Mouse (Mus musculus) c-Kit-positive CD71-positive TER-119-positive erythroid progenitor cells, embryonic 14.5 days (primary cell): ENCODE data around the gene Scarf1.
A peak's percentile ranks its signal among the peaks of the same experiment; 100 is the strongest.

Experiments
- DNase-seq: peaks from one replicate; pipeline ENCODE4 v3.0.0-alpha.2; 2013; ENCODE audit warnings: low spot score

Gene Scarf1

DNA sequence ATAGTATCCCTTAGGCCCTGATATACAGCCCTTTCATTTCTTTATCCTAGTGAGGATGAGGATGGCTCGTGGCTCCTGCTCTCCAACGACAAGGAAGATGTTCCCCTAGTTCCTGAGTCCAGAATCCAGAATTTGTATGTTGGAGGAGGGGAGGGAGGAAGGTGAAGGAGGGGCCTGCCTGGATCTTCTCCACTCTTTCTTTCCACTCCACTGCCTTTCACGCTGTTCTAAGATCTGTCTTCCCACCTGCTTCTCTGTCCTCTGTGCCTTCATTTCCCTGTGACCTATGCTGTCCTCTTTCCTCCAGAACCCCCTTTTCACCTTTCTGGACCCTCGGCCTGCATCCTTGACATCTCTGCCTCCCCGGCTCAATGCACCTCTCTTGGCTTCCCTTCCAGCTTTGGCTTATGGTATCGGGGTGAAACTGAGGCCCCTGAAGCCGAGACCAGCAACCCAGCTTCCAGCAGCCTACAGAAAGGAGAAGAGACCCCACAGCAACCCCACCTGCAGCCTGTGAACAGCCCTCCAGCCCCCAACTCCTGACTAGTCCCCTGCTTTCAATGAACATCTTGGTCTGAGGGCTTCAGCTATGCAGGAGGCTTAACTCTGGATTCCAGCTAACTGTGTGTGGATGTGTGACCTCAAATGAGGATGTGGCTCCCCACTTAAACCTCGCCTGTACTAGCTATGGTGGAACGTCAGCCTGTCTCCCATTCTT is 880 bp upstream of the Scarf1 start:
- no peak for DNase-seq

DNA sequence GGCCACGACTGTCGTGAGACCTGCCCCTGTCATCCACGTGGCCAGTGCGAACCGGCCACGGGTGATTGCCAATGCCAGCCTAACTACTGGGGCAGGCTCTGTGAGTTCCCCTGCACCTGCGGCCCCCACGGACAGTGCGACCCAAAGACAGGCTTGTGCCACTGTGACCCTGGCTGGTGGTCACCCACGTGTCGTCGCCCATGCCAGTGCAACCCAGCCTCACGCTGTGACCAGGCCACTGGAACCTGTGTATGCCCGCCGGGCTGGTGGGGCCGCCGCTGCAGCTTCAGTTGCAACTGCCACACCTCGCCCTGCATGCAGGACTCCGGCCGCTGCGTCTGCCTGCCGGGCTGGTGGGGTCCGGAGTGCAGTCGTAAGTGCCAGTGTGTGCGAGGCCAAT is 1.8 kb downstream of the Scarf1 start:
- no peak for DNase-seq

DNA sequence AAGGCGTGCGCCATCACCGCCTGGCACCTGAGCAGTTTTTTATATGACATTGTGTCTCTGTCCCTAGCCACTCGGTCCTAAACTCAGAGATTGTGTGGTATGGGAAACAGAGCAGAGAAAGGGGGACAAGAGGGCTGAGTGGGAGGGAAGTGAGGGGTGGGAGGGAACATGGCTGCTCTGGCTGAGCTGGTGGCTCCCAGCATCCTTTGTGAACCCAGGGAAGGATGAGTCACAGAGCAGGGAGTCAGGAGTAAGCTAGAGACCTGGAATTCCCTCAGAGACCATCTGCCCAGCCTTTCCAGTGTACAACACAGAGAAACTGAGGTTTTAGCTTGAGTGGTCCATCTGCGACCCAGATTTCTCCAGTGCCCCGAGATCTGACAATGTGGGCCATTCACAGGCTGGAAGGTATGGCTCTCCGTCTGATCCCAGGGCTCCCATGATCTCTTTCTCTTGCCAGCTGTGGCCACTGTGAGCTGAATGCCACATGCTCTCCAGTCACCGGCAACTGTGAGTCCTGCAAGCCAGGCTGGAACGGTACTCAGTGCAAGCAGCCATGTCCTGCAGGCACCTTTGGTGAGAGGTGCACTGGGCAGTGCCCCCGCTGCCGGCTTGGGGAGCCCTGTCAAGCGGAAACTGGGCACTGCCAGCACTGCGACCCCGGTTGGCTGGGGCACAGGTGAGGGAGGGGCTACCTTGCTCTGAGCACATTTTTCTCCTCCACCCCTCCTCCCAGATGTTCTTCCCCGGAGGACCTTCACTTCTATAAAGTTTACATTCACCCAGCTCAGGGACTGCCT is 6.7 kb downstream of the Scarf1 start:
- DNase-seq, result no peak

DNA sequence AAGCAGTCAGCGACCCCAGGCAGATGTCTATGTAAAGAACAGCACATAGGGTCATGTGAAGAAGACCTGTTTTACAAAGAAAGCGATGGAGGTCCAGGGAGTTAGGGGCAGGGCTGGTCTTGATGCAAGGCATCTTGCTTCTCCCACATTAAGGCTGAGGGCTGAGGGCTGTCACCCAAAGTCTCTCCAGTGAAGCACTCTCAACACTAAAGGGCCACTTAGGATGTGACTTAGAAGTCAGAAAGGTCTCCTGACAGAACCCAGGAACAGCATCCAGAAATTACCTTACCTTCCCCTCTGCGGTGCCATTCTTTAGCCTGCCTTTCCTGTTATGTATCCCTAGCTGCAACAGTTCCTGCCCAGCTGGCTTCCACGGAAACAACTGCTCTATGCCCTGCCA is 8.3 kb downstream of the Scarf1 start:
- DNase-seq, result no peak

DNA sequence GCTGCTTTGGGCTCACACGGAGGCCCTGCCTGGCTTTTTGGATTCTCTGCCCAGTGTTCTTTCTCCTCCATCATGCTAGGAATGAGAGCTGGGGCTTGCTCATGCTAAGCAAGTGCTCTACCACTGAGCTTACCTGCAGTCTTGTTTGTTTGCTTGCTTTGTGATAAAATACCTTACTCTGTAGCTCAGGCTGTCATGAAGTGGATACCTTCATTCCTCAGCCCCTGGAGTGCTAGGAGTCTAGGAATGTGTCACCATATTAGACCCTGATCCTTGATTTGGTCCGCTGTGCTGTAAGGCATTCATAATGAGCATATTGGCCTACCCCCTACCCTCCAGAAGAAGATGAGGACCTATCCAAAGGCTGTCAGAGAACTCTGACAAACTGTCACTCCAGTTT is 9.5 kb downstream of the Scarf1 start:
- no peak for DNase-seq

DNA sequence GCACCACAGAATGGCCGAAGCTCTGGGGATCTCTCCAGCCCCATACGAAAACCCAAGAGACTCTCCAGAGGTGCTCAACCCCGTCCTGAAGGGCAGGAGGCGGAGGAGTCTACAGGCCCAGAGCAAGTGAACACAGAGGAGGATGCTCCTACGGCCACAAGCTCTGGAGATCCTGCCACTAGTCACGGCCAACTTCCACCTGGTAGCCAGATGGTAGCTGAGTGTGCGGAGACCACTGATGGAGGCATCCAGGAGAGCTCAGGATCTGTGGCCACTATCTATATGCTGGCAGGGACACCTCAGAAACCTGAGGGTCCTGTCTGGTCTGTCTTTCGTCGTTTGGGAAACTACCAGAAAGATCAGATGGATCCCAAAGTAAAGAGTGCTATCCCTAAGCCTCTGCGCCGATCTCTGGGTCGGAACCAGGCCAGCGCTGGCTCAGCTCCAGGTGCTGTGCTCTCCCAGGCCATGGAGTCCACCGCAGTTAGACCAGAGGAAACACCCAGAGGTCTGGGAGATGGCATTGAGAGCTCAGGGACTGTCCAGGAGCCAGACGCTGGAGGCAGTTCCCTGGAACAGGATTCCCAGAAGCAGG is 12.3 kb downstream of the Scarf1 start:
- no peak for DNase-seq

DNA sequence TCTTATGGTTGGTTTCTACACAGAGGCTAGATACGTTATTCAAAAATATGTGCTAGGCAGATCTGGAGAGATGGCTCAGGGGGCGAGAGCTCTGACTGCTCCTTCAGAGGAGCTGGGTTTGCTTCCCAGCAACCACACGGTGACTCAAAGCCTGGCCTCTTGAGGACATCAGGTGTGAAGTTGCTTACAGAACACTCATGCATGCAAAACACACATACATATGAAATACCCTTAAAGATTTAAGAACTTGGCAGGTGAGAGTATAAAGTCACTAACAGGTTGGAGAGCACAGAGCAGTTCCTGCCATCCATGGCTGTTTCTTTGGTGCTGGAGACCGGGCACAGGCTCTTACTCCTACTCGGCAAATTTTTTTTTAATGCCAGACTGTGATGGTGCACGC is 13.6 kb downstream of the Scarf1 start:
- DNase-seq, result no peak

DNA sequence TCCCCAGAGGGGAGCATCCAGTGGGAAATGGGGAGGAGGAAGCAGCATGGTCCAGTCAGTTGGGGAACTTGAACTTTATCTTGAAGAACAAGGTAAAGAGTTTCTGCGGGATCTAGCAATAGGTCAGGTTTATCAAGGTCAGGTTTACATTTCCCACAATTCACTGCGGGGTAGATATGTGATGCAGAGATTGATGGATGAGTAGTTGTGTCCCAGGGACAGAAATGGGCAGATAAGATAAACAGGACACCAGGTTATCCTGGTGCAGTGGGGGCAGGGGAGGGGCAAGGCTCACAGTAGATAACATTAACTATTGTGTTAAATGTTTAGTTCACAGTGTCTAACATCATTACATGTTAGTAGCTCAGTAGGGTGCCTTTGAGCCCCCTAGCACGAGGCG is 16.4 kb downstream of the Scarf1 start:
- DNase-seq, result no peak

DNA sequence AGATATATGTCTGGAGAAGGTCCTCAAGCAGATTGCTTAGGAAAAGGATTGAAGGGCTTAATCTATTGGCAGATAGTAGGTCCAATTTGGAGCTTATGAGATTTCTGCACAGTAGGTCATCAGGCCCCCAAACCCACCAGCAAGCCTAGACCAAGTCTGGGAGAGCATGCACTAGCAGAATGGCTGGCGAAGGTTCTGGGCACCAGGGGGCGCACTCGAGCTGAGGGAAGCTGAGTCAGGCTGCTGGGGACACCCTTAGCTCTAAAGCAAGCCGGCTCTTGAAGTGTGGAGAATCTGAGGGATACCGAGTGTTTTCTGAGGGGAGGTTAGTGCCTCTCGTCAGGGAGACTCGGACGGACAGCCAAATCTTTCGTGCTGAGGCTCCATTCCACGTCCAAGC is 17.0 kb downstream of the Scarf1 start:
- DNase-seq, result peak; percentile 91

DNA sequence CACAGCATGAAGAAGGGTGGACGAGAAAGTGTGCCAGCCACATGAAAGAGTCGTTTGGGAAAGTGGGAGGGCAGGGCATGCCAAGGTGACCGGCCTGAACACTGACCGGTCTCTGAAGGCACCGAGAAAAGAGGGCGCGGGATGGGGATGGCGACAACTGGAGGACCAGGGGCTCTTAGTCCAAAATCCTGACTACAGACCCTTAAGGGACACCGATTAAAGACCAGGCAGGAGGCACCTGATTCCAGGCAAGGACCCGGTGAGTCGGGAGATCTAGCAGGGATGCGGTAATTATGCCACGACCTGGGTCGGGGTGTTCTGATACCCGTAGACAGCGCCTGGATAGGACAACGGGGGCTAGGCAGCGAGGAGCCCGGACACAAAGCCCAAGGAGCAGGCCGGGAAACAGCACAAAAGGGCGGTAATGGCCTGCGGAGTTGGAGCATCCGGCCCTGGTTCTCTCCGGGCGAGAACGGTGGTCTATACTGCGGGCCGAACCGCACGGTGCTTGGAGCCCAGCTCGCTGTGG is 17.6 kb downstream of the Scarf1 start:
- DNase-seq, result peak; percentile 54

DNA sequence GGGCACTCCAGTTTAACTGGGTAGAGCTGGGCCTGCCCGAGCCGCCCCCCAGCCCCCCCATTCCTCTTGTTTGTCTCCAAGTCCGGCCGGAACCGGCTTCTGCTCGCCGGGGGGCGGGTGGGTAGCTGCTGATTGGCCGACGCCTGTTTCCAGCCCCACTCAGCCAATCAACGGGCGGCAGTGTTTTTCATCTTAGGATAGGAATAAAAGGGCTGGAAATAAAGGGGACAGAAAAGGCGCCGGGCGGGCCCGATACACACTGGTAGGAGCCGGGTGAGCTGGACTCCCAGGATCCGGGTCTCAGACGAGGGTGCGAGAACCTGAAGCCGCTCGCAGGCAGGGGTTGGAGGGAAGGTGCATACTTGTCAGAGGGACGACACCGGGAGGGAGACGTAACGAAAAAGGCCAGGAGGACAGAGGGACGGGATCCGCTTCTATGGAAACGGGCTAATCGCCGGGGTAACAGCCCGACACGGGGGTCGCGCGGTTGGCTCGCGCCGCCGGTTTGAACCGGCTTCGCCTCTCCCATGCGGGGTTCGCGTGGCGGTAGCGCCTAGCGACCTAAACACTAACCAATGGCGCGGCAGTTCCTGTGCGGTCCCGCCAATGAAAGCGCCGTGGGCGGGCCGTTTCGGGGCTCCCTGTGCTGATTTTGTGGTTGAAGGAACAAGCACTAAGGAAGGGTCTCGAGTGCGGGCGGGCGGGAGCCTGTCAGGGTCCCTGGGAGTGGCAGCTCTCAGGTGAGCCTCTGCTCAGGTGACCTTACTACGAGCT is 18.3 kb downstream of the Scarf1 start, which contains the start of gene Slc43a2:
Gene Slc43a2, plus strand, starts transcription at position 226 of the 774 bp plus-strand sequence.
- DNase-seq, result peak; percentile 92

DNA sequence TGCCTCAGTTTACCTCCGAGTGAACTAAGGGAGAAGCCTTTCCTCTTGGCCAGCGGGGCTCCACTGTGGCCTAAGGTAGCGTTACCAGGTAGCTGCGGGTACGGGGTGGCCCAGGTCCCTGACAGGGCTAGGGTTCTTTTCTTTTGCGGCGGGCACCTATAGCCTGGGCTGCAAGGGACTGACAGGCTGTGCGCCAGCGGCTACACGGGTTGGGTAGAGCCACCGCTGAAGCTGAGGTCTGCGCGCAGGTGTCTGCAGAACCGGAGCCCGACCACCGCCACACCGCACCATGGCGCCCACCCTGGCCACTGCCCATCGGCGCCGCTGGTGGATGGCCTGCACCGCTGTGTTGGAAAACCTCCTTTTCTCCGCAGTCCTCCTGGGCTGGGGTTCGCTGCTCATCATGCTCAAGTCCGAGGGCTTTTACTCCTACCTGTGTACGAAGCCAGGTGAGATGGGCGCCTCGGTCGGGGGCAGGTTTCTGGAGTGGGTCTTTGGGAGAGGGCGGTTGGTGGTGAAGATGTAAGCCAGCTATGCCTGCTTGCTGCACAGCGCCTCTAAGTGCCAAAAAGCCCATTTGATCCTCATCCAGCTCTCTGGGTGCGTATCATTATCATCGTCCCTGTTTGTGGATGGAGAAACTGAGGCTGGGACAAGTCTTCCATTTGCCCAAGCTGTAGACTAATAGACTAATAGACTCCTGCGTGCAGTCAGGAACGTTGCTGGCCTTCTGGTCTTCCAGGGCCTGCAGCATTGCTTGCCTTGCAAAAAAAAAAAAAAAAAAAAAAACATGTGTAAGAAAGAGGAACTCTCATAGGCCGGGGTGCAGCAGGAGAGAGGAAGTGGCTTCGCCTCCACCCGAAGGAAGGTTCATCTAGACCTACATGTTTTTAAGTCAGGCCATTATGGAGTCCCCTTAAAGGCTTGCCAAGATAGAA is 19.3 kb downstream of the Scarf1 start:
- DNase-seq, result no peak

DNA sequence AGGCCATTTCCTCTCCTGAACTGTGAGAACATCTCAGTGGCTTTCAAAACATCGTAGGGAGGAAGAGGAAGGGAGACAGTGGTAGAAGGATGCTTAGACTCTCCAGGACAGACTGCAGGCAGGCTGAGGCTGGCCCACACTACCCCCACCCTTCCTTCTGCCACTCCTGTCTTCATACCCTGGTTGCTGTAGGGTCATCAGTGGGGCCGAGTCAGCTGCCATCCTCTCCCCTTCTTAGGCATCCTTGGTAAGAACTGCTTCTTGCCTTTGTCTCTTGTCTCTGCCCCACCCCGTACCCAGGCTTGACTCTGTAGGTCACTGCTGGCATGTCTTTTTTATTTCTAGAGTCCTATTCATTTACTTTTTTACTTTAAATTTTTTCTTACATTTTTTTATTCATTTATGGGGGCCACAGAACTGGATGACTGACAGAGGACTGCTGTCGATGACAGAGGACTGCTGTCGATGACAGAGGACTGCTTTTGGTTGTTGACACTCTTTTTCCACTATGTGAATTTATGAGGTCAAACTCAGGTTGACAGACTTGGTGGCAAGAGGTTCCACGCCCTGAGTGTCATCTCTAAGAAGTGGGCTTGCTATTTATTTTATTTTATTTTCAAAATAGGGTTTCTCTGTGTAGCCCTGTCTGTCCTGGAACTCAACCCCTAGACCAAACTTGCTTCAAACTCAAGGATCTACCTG is 20.1 kb downstream of the Scarf1 start:
- no peak for DNase-seq

DNA sequence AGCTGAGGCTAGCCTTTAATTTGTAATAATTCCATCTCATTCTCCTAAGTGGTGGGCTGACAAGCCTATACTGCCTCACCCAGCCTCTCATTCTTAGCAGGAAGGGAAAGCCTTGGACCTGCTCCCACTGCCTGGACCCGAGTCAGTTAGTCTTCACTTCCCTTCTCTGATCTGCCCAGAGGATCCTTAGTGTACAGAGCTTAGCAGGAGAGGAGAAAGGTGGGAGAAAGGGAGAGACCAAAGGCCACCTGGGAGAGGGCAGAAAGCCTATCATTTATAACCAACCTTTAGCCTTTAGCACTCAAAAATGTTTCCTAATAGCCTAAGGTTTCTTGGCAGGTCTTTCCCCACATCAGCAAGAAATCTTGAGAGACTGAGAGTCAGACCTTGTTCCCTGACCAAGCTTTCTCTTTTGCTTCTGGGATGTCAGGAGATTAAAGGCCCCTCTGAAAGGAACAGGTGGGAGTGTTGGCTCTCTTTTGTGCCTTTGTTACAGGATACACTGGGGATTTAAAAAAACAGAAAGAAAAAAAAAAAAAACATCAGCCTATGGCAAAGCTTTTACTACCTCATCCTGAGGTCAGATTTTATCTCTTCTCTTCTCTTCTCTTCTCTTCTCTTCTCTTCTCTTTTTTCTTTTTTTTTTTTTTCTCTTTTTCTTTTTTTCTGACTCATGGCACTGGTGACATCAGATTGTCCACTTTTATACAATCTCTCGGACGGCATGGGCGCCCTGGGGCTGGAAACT is 21.1 kb downstream of the Scarf1 start:
- no peak for DNase-seq

DNA sequence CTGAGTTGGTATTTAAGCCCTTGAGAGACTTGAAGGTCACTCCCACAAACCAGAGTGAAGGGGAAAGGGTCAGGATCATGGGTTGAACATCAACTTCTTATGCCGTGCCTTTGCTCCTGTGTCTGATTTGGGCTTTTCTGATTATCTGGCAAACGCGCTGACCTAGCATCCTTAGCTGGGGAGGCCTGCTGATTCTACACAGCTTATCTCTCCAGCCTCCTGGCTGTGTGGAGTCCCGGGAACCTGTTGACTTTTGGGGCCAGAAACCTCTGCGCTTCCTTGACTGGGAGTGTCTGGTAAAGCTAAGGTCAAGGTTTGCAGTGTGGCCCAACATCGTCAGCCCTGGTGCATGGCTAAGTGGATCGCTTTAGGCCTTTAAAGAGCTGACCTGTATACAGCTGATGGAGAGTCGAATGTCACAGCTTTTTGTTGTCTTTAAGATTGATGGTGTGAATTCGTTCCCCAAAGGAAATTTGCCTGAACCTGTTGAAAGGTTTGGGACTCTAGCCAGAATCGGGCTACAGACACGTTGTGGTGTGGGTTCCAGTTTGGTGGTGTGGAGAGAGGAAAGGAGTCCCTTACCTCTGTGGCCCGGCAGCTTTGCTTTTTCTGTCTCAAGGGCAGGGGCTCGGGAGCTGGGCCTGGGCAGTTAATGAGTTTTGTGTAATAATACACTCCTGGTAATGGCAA is 21.9 kb downstream of the Scarf1 start:
- peak; percentile 48 for DNase-seq

DNA sequence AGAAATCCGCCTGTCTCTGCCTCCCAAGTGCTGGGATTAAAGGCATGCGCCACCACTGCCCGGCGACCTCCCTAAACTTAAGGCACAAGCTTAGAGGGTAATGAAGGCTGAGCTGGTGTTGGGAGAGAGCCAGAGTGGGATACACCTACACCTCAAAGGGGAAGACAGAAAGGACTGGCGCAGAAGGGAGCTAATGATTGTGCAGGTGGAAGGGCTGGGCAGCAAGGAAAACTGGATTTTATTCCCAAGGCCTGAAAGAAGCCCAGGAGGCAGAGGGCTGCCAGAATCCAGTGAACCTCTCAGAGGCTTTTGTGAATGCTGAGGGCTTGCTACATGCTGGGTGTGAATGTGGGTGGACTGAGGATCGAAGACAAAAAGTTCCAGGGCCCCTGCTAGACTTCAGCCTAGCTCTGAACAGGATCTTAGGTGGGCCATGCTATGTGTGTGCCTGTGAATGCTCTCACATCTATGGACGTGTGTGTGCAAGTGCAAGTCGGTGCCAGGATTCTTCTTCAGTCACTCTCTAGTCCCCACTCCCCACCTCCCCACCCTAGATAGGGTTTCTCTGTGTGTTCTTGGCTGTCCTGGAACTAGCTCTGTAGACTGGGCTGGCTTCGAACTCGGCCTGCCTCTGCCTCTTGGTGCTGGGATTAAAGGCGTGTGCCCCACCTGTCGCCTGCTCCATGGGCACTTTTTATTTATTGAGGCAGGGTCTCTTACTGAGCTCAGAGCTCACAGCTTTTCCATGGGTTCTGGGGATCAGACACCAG is 23.1 kb downstream of the Scarf1 start:
- DNase-seq, result no peak

DNA sequence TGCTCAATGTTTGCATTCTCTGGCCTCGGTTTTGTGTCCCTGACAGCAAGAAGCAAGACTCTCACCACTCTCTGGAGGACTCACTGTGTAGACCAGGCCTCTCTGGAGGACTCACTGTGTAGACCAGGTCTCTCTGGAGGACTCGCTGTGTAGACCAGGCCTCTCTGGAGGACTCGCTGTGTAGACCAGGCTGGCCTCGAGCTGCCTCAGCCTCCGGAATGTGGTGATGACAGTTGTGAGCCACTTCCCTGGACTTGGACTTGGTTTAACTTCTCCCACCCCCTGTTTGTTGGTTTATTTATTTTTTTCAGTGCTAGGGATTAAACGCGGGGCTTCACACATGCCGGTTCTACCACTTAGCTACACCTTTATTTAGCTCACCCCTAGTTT is 23.7 kb downstream of the Scarf1 start:
- DNase-seq, result no peak

DNA sequence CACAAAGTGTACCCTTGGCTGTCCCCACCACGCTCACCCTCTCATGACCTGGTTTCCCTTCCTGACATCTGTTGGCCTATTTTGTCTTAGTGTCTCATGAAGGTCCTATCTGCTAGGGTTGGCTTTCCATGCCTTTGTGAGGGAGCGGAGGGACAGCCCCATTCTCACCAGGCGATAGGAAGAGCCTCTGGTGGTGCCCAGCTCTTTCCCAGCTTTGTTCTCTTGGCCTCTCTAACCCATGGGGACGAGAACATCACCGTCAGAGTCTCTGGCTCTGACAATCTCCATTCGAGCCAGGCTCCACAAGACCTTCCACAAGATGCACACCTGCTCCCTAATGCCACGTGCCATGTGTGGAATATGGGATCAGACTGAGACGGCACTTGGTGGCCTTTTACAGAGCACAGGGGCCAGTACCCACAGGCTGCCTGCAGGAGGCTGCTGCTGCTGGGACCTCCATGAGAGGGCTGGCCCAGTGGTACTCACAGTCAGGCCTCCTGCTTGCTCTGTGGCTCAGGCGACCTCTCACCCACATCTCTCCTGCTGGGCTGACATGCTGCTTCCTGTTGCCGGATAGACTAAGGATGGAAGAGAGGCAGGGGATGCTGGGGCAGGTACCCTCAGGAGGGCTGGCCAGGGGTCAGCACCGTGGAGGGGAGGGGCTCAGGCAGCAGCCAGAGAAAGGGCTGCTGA is 24.3 kb downstream of the Scarf1 start:
- DNase-seq, result no peak
